Mouse (Mus musculus) forebrain, embryonic 11.5 days (tissue): Measurements from ENCODE around the gene Elmod3. TPM values are rescaled to one million over a fixed set of nuclear protein-coding genes. Genes with fewer than 3 reads are reported as not detected.

Experiments
- ATAC-seq: fragments of 200-750 bp; cut with Nextera tagmentation; replicated peaks from 2 replicates; pipeline ENCODE4 v1.8.0; 2017; ENCODE audit warnings: moderate TSS enrichment; ENCODE audit not compliant: low FRiP score
- DNase-seq: peaks from one replicate; pipeline ENCODE4 v3.0.0-alpha.2; 2017; ENCODE audit warnings: low spot score
- H3K27ac ChIP-seq: fragments of 300-500 bp; sonication (generic); 2 replicates; pipeline ENCODE4 v1.5.1; 2014; ENCODE audit warnings: low read depth, low read length
- H3K27me3 ChIP-seq: fragments of 300-500 bp; sonication (generic); 2 replicates; pipeline ENCODE4 v1.6.1; 2014; ENCODE audit warnings: mild to moderate bottlenecking, low read length, mixed read lengths; ENCODE audit not compliant: control insufficient read depth, insufficient read depth
- H3K36me3 ChIP-seq: fragments of 300-500 bp; sonication (generic); 2 replicates; pipeline ENCODE4 v1.6.1; 2014; ENCODE audit warnings: mild to moderate bottlenecking, low read length, moderate library complexity, mixed read lengths; ENCODE audit not compliant: control insufficient read depth, insufficient read depth
- H3K4me1 ChIP-seq: fragments of 300-500 bp; sonication (generic); replicated peaks from 2 replicates; pipeline ENCODE4 v1.6.1; 2014; ENCODE audit warnings: low read length, mixed read lengths; ENCODE audit not compliant: control insufficient read depth, insufficient read depth
- H3K4me2 ChIP-seq: fragments of 300-500 bp; sonication (generic); 2 replicates; pipeline ENCODE4 v1.6.1; 2014; ENCODE audit warnings: low read depth, mild to moderate bottlenecking, low read length, moderate library complexity, mixed read lengths; ENCODE audit not compliant: severe bottlenecking
- H3K4me3 ChIP-seq: fragments of 300-500 bp; sonication (generic); 2 replicates; pipeline ENCODE4 v1.5.1; 2014; ENCODE audit warnings: low read depth, low read length
- H3K9ac ChIP-seq: fragments of 300-500 bp; sonication (generic); 2 replicates; pipeline ENCODE4 v1.6.1; 2014; ENCODE audit warnings: low read length
- H3K9me3 ChIP-seq: fragments of 300-500 bp; sonication (generic); 2 replicates; pipeline ENCODE4 v1.6.1; 2016; ENCODE audit warnings: low read length, mixed read lengths; ENCODE audit not compliant: control insufficient read depth
- WGBS: fragments of 180-500 bp; shearing (Covaris S2); extraction: QIAGEN DNeasy Blood & Tissue Kit; methylation state at CpG from one replicate; pipeline ENCODE4 v1.1.7; 2014; 5-methylcytosine and 5-hydroxymethylcytosine counted together
- polyA plus RNA-seq: library from polyadenylated mRNA; unstranded; fragments of >200 nt; fragmentation: Nextera tagmentation; extraction: Ambion mirVana; gene quantifications from 2 replicates; pipeline ENCODE4 v1.2.1, GENCODE M21; 2014

The Elmod3 gene
- polyA plus RNA-seq, 1 experiment from 2014 or later, result 15.8 TPM

DNA sequence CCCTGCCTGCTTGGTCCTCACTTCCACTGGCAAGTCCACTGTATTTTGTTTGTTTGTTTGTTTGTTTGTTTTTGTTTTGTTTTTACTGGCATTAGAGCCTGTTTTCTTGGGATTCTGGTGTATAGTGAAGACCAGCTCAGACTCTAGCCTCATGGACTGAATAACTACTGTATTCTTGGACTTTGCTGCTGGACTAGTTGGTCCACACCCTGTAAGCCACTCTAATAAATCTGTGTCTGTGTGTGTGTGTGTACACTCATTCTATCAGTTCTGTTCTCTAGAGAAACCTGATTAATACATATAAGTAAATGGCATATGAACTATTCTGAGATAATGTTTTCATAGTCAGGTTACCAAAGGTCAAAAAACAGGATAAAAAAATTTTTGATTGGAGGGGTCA lies 8.1 kb downstream of the Elmod3 start:
- H3K4me1 ChIP-seq, result no peaks in the 10 kb centered on the region
- H3K36me3 ChIP-seq, result no peaks in the 10 kb centered on the region
- no peaks in the 10 kb centered on the region for H3K27me3 ChIP-seq
- H3K27ac ChIP-seq, result no peak overlapping the region
- no peak for ATAC-seq
- no peaks in the 10 kb centered on the region for H3K9me3 ChIP-seq
- no peak for DNase-seq
- H3K9ac ChIP-seq, result no peak overlapping the region
- no peak overlapping the region for H3K4me3 ChIP-seq
- H3K4me2 ChIP-seq, result no peak overlapping the region

DNA sequence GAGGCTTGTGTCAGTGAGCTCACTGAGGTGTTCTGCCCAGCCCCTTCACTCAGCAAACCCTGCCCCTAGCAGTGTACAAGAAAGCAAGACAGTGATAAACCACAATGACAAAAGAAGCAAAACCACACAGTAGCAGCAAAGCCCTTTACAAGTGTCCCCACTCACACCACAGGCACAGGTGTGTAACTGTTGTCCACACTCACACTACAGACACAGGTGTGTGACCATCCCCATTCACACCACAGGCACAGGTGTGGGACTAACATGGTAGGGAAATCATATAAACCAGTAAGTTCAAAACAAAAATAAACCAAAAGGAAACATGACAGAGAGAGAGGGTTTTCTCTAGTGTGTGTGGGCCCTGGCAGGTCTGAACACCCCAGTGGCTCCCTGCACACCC lies 9.9 kb downstream of the Elmod3 start:
- Histone ChIP-seq H3K9me3 (no peaks in the 10 kb centered on the region), H3K4me2 (no peak overlapping the region), H3K4me3 (no peak overlapping the region), H3K9ac (no peak overlapping the region), H3K4me1 (no peaks in the 10 kb centered on the region), H3K27me3 (no peaks in the 10 kb centered on the region), H3K27ac (no peak overlapping the region), H3K36me3 (no peaks in the 10 kb centered on the region)
- ATAC-seq, result no peak
- no peak for DNase-seq

DNA sequence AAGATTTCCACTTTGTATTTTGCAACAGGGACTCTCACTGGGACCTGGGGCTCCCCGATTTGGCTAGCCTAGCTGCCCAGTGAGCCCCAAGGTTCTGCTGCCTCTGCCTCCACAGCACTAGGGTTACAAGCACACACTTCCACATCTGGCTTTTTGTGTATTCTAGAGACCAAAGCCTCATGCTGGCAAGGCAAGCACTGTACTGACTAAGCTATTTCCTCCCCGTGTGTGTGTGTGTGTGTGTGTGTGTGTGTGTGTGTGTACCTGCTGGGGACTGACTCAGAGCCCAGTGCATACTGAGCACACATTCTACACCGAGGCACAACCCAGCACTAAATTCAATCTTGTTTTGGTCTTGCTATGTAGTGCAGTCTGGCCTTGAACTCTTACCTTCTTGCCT lies 11.5 kb downstream of the Elmod3 start:
- 85% methylated on average over 3 of the region's 3 CpGs for WGBS
- no peak overlapping the region for H3K4me3 ChIP-seq
- no peaks in the 10 kb centered on the region for H3K4me1 ChIP-seq
- no peak overlapping the region for H3K9ac ChIP-seq
- no peaks in the 10 kb centered on the region for H3K27me3 ChIP-seq
- H3K36me3 ChIP-seq, result no peaks in the 10 kb centered on the region
- no peak overlapping the region for H3K27ac ChIP-seq
- ATAC-seq (no peak), DNase-seq (no peak)
- H3K4me2 ChIP-seq, result no peak overlapping the region
- H3K9me3 ChIP-seq, result no peaks in the 10 kb centered on the region

DNA sequence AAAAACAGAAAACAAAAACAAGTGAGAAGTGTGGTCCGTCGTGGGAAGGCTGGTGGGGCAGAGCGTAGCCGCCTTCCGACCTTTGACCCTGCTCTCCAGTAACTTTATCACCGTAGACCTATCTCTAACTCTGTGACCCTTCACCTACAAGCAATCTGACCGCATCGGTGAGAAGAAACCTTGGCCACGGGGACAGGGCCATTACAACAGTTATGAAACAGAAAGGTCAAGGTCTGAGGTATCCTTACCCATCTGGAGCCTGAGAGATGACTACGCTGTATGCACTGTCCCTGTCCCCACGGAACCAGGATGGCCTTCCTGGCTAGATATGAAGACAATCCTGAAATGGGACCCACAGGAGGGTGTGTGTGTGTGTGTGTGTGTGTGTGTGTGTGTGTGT lies 14.1 kb downstream of the Elmod3 start:
- no peak overlapping the region for H3K9ac ChIP-seq
- H3K4me3 ChIP-seq, result no peak overlapping the region
- H3K4me1 ChIP-seq, result no peaks in the 10 kb centered on the region
- 86% methylated on average over 11 of the region's 11 CpGs for WGBS
- H3K9me3 ChIP-seq, result no peaks in the 10 kb centered on the region
- H3K27ac ChIP-seq, result no peak overlapping the region
- H3K27me3 ChIP-seq, result no peaks in the 10 kb centered on the region
- ATAC-seq (no peak), DNase-seq (no peak)
- H3K36me3 ChIP-seq, result no peaks in the 10 kb centered on the region
- H3K4me2 ChIP-seq, result no peak overlapping the region

DNA sequence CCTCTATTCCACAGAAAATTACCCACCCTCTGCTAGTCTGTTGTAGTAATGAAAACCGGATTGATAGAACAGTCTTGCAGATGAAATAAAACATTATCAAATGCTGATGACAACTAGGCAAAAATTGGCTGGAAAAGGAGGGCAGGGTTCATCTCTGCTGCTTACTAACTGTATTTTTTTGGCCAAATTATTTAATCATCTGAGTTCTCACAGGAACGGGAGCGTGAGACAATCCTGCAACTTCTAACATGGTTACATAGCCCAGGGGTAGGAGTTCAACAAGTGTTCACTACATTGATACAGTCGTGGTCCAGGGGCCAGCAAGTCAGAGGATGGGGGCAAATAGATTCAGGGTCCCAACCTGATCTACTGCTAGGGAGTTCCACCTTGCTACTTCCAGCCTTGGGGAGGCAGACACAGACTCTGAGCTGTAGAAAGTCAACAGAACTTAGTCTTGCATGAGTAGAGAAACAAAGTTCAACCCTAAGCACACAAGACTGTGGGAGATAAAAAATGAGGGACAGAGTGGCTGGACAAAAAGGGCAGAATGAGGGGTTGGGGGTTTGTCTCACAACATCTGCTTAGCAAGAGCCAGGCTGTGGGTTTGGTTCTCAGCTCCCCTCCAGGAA lies 14.9 kb downstream of the Elmod3 start:
- no peak for DNase-seq
- WGBS, result 91% methylated on average over 4 of the region's 4 CpGs
- H3K27ac ChIP-seq, result no peak overlapping the region
- no peaks in the 10 kb centered on the region for H3K27me3 ChIP-seq
- H3K4me2 ChIP-seq, result no peak overlapping the region
- H3K9me3 ChIP-seq, result no peaks in the 10 kb centered on the region
- no peaks in the 10 kb centered on the region for H3K36me3 ChIP-seq
- H3K4me3 ChIP-seq, result no peak overlapping the region
- H3K4me1 ChIP-seq, result no peaks in the 10 kb centered on the region
- no peak overlapping the region for H3K9ac ChIP-seq
- ATAC-seq, result no peak

DNA sequence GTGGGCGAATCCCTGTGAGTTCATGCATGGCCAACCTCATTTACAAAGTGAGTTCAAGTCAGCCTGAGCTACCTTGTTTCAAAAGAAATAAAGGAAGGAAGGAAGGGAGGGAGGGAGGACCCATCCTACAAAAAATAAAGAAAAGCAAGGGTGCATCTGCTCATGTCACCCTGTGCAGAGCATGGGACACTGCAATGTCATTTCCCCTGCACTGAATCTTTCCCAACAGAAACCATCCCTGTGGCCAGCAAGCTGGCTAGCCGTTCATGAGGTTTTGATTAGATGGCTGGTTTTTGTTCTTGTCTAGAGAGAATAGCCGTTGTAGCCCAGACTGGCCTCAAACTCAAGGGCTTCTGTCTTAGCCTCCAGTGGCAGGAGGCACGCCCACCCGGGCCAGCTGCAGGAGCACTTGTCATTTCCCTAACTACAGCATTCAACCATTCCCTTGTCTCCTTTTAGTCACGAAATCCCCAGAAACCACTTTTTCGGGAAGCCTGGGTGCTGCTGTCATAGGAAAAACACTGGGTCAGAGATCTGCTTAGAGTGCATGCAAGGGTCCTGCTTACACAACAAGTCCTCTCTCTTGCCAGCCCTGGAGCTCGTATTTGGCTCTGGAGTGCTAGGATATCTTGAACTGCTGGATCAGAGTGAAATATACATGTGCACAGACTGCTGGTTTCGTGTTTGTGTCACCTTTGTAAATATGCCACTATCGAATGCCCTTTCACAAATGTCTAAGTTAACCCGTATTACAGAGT lies 16.4 kb downstream of the Elmod3 start:
- H3K27ac ChIP-seq, result no peak overlapping the region
- no peaks in the 10 kb centered on the region for H3K4me1 ChIP-seq
- H3K27me3 ChIP-seq, result no peaks in the 10 kb centered on the region
- H3K4me3 ChIP-seq, result no peak overlapping the region
- no peaks in the 10 kb centered on the region for H3K9me3 ChIP-seq
- WGBS, result 80% methylated on average over 11 of the region's 11 CpGs
- ATAC-seq, result no peak
- DNase-seq, result no peak
- H3K9ac ChIP-seq, result no peak overlapping the region
- no peak overlapping the region for H3K4me2 ChIP-seq
- H3K36me3 ChIP-seq, result no peaks in the 10 kb centered on the region

DNA sequence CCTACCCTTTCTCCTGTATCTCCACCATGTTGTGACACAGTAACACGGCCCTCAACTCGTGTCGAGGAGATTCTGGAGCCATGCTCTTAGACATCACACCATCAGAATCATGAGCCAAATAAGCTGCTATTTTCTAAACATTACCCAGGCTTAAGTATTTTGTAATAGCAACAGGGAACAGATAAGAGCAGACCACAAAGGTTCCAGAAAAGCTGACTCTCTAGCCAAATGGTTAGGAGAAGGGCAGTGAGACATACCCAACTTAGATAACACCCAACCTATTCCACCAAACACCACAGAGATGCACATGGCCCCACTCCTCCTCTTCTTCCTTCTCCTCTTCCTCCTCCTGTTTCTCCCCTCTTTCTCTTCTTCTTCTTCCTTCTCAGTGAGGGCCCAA lies 22.2 kb downstream of the Elmod3 start:
- H3K9ac ChIP-seq, result no peak overlapping the region

DNA sequence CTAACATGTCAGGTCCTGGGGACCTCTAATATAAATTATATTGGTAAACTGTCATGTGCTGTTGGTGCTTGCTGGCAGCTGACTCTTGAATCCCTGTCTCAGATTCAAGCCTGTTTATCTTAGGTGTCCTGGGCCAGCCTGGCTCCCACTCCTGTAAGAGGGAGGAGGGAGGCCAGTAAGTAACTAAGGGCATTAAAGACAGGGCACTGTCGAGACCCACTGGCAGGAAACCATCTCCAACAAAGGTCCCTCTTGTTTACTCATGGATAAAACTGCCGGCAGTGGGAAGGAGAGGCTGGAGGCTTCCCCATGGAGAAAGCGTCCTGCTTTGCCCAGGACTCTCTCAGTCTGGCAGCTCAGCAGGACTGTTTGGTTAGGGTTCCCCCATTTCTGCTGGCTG lies 26.4 kb downstream of the Elmod3 start:
- H3K9ac ChIP-seq, result no peak overlapping the region
- H3K4me1 ChIP-seq, result no peaks in the 10 kb centered on the region
- no peaks in the 10 kb centered on the region for H3K9me3 ChIP-seq
- H3K27ac ChIP-seq, result no peak overlapping the region
- ATAC-seq (no peak), DNase-seq (no peak)
- H3K36me3 ChIP-seq, result no peaks in the 10 kb centered on the region
- H3K4me3 ChIP-seq, result no peak overlapping the region
- H3K27me3 ChIP-seq, result no peaks in the 10 kb centered on the region
- no peak overlapping the region for H3K4me2 ChIP-seq
- 62% methylated on average over 3 of the region's 3 CpGs for WGBS

More for the DNA sequence above, 22.2 kb downstream of the Elmod3 start:
- H3K27ac ChIP-seq, result no peak overlapping the region
- 94% methylated on average over 3 of the region's 3 CpGs for WGBS
- DNase-seq (no peak), ATAC-seq (no peak)
- H3K27me3 ChIP-seq, result no peaks in the 10 kb centered on the region
- no peaks in the 10 kb centered on the region for H3K36me3 ChIP-seq
- H3K4me1 ChIP-seq, result no peaks in the 10 kb centered on the region
- no peak overlapping the region for H3K4me3 ChIP-seq
- no peaks in the 10 kb centered on the region for H3K9me3 ChIP-seq
- no peak overlapping the region for H3K4me2 ChIP-seq
